Mouse (Mus musculus) E14TG2a.4 (cell line): ENCODE data around the gene Ces3b.

ENCODE experiments used
- CTCF ChIP-seq: conservative IDR thresholded peaks from 2 replicates; pipeline ENCODE4 v1.5.1; 2014; ENCODE audit warnings: low read length
- NANOG ChIP-seq: IDR thresholded peaks from 2 replicates; pipeline ENCODE4 v1.6.1; 2014; ENCODE audit warnings: borderline replicate concordance, low read length, mixed read lengths
- POU5F1 ChIP-seq: IDR thresholded peaks from 2 replicates; pipeline ENCODE4 v1.6.1; 2014; ENCODE audit warnings: low read length, borderline replicate concordance

DNA sequence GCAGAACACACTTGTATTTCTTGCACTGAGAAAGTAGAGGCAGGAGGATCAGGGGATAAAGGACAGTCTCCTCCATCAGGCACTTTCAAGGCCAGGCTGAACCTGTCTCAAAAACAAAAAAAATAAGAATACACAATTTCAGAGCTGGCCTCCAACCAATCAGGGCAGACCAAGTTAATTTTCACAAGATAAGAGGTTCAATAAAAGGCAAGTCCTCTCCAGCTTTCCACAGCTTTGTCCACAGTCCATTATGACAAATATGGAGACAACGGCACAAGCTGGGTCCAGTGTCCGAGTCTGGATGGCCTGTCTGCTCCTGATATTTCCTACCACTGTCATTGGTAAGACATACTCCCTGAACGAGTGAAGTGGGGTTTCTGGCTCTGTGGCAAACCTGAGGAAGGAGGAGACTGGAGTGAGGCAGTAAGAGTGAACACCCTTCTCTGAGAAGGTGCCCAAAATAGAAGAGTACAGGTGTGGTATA is 35.1 kb upstream of the Ces3b start, which contains the start of gene Ces3a:
- no peak for TF ChIP-seq CTCF
- TF ChIP-seq POU5F1: no peak
- no peak for TF ChIP-seq NANOG
